Mouse (Mus musculus): ENCODE data around the gene Dio1.
A peak's percentile ranks its signal among the peaks of the same experiment; 100 is the strongest.

GRCm38 (mm10) chr4:107313690-107314478, 6.9 kb upstream of the Dio1 start, which contains the start of gene Yipf1:
- TF ChIP-seq CTCF (IDR thresholded peaks at IDR 0.05; ENCODE audit: extremely low read depth, insufficient read depth, insufficient read length, insufficient replicate concordance): no peak
- TF ChIP-seq POLR2A (IDR thresholded peaks at IDR 0.05; ENCODE audit: low read depth, low read length): peak; percentile 26; the same call in 1 of the 2 replicates

Measured in spleen, adult 2 months (tissue).